Mouse (Mus musculus) myocyte (in vitro differentiated cells): Measurements from ENCODE around the gene Gm3149. TPM values are rescaled to one million over a fixed set of nuclear protein-coding genes. Genes with fewer than 3 reads are reported as not detected.
"Not testable (repeated sequence)": the region's sequence is repeated elsewhere in the genome, so short reads cannot be mapped to it uniquely, and the experiment has no call there.

ENCODE experiments used
- H3K27me3 ChIP-seq: one replicate; pipeline ENCODE4 v1.6.1; 2011; ENCODE audit not compliant: control insufficient read depth, insufficient read depth, insufficient read length
- H3K36me3 ChIP-seq: one replicate; pipeline ENCODE4 v1.6.1; 2011; ENCODE audit not compliant: control insufficient read depth, insufficient read depth
- H3K4me2 ChIP-seq: one replicate; pipeline ENCODE4 v1.6.1; 2011; ENCODE audit warnings: low read depth, control low read depth
- H3K4me3 ChIP-seq: one replicate; pipeline ENCODE4 v1.5.1; 2011; ENCODE audit warnings: mild to moderate bottlenecking, control low read depth, moderate library complexity
- H3K79me2 ChIP-seq: one replicate; pipeline ENCODE4 v1.6.1; 2011; ENCODE audit not compliant: control insufficient read depth, insufficient read depth
- H3ac ChIP-seq: one replicate; pipeline ENCODE4 v1.6.1; 2011; ENCODE audit not compliant: control insufficient read depth, insufficient read length
- polyA plus RNA-seq: library from polyadenylated mRNA; unstranded; fragments of >200 nt; fragmentation: generic; extraction: Trizol; gene quantifications from one replicate; pipeline ENCODE4 v1.2.1, GENCODE M21; 2012; ENCODE audit warnings: missing spikeins

The Gm3149 gene
- polyA plus RNA-seq: not detected

GRCm38 (mm10) chr14:4316983-4317382, at the start of gene Gm3149:
Gm3149 (plus strand) TSS chr14:4317283.
- not testable (repeated sequence) for H3K79me2 ChIP-seq

GRCm38 (mm10) chr14:4269238-4269950, 47.7 kb upstream of the Gm3149 start:
- not testable (repeated sequence) for H3K4me2 ChIP-seq, H3K79me2 ChIP-seq, H3K27me3 ChIP-seq, H3ac ChIP-seq, H3K4me3 ChIP-seq, H3K36me3 ChIP-seq

More at GRCm38 (mm10) chr14:4316983-4317382, at the start of gene Gm3149:
- not testable (repeated sequence) for H3K4me3 ChIP-seq, H3K36me3 ChIP-seq, H3ac ChIP-seq, H3K4me2 ChIP-seq, H3K27me3 ChIP-seq

- not testable (repeated sequence) for H3K4me2 ChIP-seq, H3ac ChIP-seq, H3K4me3 ChIP-seq, H3K36me3 ChIP-seq, H3K27me3 ChIP-seq, H3K79me2 ChIP-seq
These were observed 37.3 kb upstream of the Gm3149 start for GRCm38 (mm10) chr14:4279828-4280227.

GRCm38 (mm10) chr14:4334476-4335080, 17.5 kb downstream of the Gm3149 start, which contains the start of gene 2610042L04Rik:
2610042L04Rik (plus strand) TSS chr14:4334763.
- not testable (repeated sequence) for H3K4me3 ChIP-seq

GRCm38 (mm10) chr14:4335506-4335905, 18.4 kb downstream of the Gm3149 start:
- not testable (repeated sequence) for H3K4me3 ChIP-seq, H3K79me2 ChIP-seq, H3K27me3 ChIP-seq, H3ac ChIP-seq, H3K36me3 ChIP-seq, H3K4me2 ChIP-seq

More at GRCm38 (mm10) chr14:4334476-4335080, 17.5 kb downstream of the Gm3149 start, which contains the start of gene 2610042L04Rik:
- not testable (repeated sequence) for H3ac ChIP-seq, H3K79me2 ChIP-seq, H3K27me3 ChIP-seq, H3K4me2 ChIP-seq, H3K36me3 ChIP-seq

- H3K4me2 ChIP-seq, H3K27me3 ChIP-seq, H3ac ChIP-seq, H3K4me3 ChIP-seq, H3K79me2 ChIP-seq, H3K36me3 ChIP-seq: not testable (repeated sequence)
These were observed 51.9 kb downstream of the Gm3149 start for GRCm38 (mm10) chr14:4368991-4369390.

- not testable (repeated sequence) for H3K4me2 ChIP-seq, H3K4me3 ChIP-seq, H3K79me2 ChIP-seq, H3K36me3 ChIP-seq, H3ac ChIP-seq, H3K27me3 ChIP-seq
These were observed 52.6 kb downstream of the Gm3149 start for GRCm38 (mm10) chr14:4369691-4370090.

Other genes starting within 250 kb of the Gm3149 start
- gene Gm3115, start 233.2 kb upstream of the Gm3149 start, polyA plus RNA-seq: not detected
- gene Gm8108, start 206.8 kb upstream of the Gm3149 start, polyA plus RNA-seq: not detected
- not detected for gene Gm3127, start 152.3 kb upstream of the Gm3149 start, polyA plus RNA-seq
- gene Gm2974, start 134.7 kb upstream of the Gm3149 start, polyA plus RNA-seq: not detected
- gene Gm3138, start 67.7 kb upstream of the Gm3149 start, polyA plus RNA-seq: not detected
- gene 2610042L04Rik, start 17.5 kb downstream of the Gm3149 start, polyA plus RNA-seq: not detected
- not detected for gene Gm3159, start 80.2 kb downstream of the Gm3149 start, polyA plus RNA-seq
- not detected for gene Gm3164, start 98.2 kb downstream of the Gm3149 start, polyA plus RNA-seq
- not detected for gene Gm3173, start 113.7 kb downstream of the Gm3149 start, polyA plus RNA-seq
- gene Gm3182, start 164.5 kb downstream of the Gm3149 start, polyA plus RNA-seq: not detected
- not detected for gene Gm3047, start 238.1 kb downstream of the Gm3149 start, polyA plus RNA-seq